Mouse (Mus musculus): Measurements from ENCODE around the gene Pgm2. TPM values are rescaled to one million over a fixed set of nuclear protein-coding genes. Genes with fewer than 3 reads are reported as not detected.

The Pgm2 gene
- total RNA-seq, 4 experiments from 2014 or later: 10.0 to 12.6 (median 10.4) TPM

GRCm38 (mm10) chr5:64074455-64074854 lies 18.3 kb upstream of the Pgm2 start:
- DNase-seq (ENCODE audit: low spot score in 2 of 2): no peak

GRCm38 (mm10) chr5:64075506-64075905 lies 17.2 kb upstream of the Pgm2 start:
- peak in 1 of 2 experiments; percentile 25 for DNase-seq (ENCODE audit: low spot score in 2 of 2)

GRCm38 (mm10) chr5:64077353-64077752 lies 15.4 kb upstream of the Pgm2 start:
- DNase-seq (ENCODE audit: low spot score in 2 of 2): no peak

- DNase-seq (ENCODE audit: low spot score in 2 of 2): no peak
Observed at GRCm38 (mm10) chr5:64078740-64079461, 13.8 kb upstream of the Pgm2 start.

GRCm38 (mm10) chr5:64079462-64079817 lies 13.3 kb upstream of the Pgm2 start:
- no peak for DNase-seq (ENCODE audit: low spot score in 2 of 2)

- no peak for DNase-seq (ENCODE audit: low spot score in 2 of 2)
Observed at GRCm38 (mm10) chr5:64083447-64084359, 9.0 kb upstream of the Pgm2 start.

GRCm38 (mm10) chr5:64085405-64085804 lies 7.3 kb upstream of the Pgm2 start:
- no peak for DNase-seq (ENCODE audit: low spot score in 2 of 2)

- no peak for DNase-seq (ENCODE audit: low spot score in 2 of 2)
Observed at GRCm38 (mm10) chr5:64088740-64089139, 4.0 kb upstream of the Pgm2 start.

- no peak for DNase-seq (ENCODE audit: low spot score in 2 of 2)
Observed at GRCm38 (mm10) chr5:64093349-64093871, 660 bp downstream of the Pgm2 start.

GRCm38 (mm10) chr5:64095342-64095993 lies 2.7 kb downstream of the Pgm2 start:
- DNase-seq (ENCODE audit: low spot score in 2 of 2): no peak

GRCm38 (mm10) chr5:64101993-64102716 lies 9.4 kb downstream of the Pgm2 start:
- DNase-seq (ENCODE audit: low spot score in 2 of 2): no peak

GRCm38 (mm10) chr5:64102717-64103075 lies 9.9 kb downstream of the Pgm2 start:
- no peak for DNase-seq (ENCODE audit: low spot score in 2 of 2)

GRCm38 (mm10) chr5:64107596-64108289 lies 15.0 kb downstream of the Pgm2 start:
- no peak for DNase-seq (ENCODE audit: low spot score in 2 of 2)

- no peak for DNase-seq (ENCODE audit: low spot score in 2 of 2)
Observed at GRCm38 (mm10) chr5:64109217-64109616, 16.5 kb downstream of the Pgm2 start.

GRCm38 (mm10) chr5:64112360-64112759 lies 19.6 kb downstream of the Pgm2 start:
- DNase-seq (ENCODE audit: low spot score in 2 of 2): no peak

GRCm38 (mm10) chr5:64114210-64114609 lies 21.5 kb downstream of the Pgm2 start:
- DNase-seq (ENCODE audit: low spot score in 2 of 2): no peak

- no peak for DNase-seq (ENCODE audit: low spot score in 2 of 2)
Observed at GRCm38 (mm10) chr5:64117191-64117590, 24.4 kb downstream of the Pgm2 start.

- no peak for DNase-seq (ENCODE audit: low spot score in 2 of 2)
Observed at GRCm38 (mm10) chr5:64125783-64126182, 33.0 kb downstream of the Pgm2 start.

- DNase-seq (ENCODE audit: low spot score in 2 of 2): no peak
Observed at GRCm38 (mm10) chr5:64131550-64131949, 38.8 kb downstream of the Pgm2 start.

GRCm38 (mm10) chr5:64133901-64134300 lies 41.2 kb downstream of the Pgm2 start:
- no peak for DNase-seq (ENCODE audit: low spot score in 2 of 2)

- no peak for DNase-seq (ENCODE audit: low spot score in 2 of 2)
Observed at GRCm38 (mm10) chr5:64136325-64136724, 43.6 kb downstream of the Pgm2 start.

Measured in layer of hippocampus, adult 8-10 months (tissue).